Mouse (Mus musculus) stomach, postnatal 0 days (tissue): ENCODE results near the gene Hace1.

Source experiments
- CTCF ChIP-seq: IDR thresholded peaks from 2 replicates; pipeline ENCODE4 v1.5.1; 2016; ENCODE audit warnings: antibody characterized with exemption, low read depth, mild to moderate bottlenecking, moderate library complexity
- EP300 ChIP-seq: optimal IDR thresholded peaks from 2 replicates; pipeline ENCODE3; 2016; ENCODE audit warnings: antibody characterized with exemption

- TF ChIP-seq EP300 (no peak), CTCF (no peak)
These were observed 129.2 kb downstream of the Hace1 start for GRCm38 (mm10) chr10:45706849-45707248.
